Mouse (Mus musculus) embryonic facial prominence, embryonic 14.5 days (tissue): ENCODE results near the gene Pank3. TPM values are rescaled to one million over a fixed set of nuclear protein-coding genes. Genes with fewer than 3 reads are reported as not detected.
A peak's percentile ranks its signal among the peaks of the same experiment; 100 is the strongest.

Experiments
- ATAC-seq: fragments of 200-750 bp; cut with Nextera tagmentation; 2 replicates; pipeline ENCODE4 v1.8.0; 2017; ENCODE audit warnings: low read depth, moderate number of reproducible peaks, moderate TSS enrichment
- DNase-seq: peaks from one replicate; pipeline ENCODE4 v3.0.0-alpha.2; 2015; ENCODE audit warnings: low spot score
- H3K27ac ChIP-seq: fragments of 300-500 bp; sonication (generic); replicated peaks from 2 replicates; pipeline ENCODE4 v1.5.1; 2014; ENCODE audit warnings: low read depth, mild to moderate bottlenecking, low read length, moderate library complexity
- H3K27me3 ChIP-seq: fragments of 300-500 bp; sonication (generic); replicated peaks from 2 replicates; pipeline ENCODE4 v1.6.1; 2014; ENCODE audit warnings: low read length; ENCODE audit not compliant: control insufficient read depth, insufficient read depth
- H3K36me3 ChIP-seq: fragments of 300-500 bp; sonication (generic); 2 replicates; pipeline ENCODE4 v1.6.1; 2014; ENCODE audit warnings: low read length, mixed read lengths; ENCODE audit not compliant: control insufficient read depth, insufficient read depth
- H3K4me1 ChIP-seq: fragments of 300-500 bp; sonication (generic); 2 replicates; pipeline ENCODE4 v1.6.1; 2014; ENCODE audit warnings: antibody characterized with exemption, low read length; ENCODE audit not compliant: control insufficient read depth, insufficient read depth
- H3K4me2 ChIP-seq: fragments of 300-500 bp; sonication (generic); 2 replicates; pipeline ENCODE4 v1.6.1; 2014; ENCODE audit warnings: low read depth, mild to moderate bottlenecking, low read length, moderate library complexity, mixed read lengths
- H3K4me3 ChIP-seq: fragments of 300-500 bp; sonication (generic); 2 replicates; pipeline ENCODE4 v1.5.1; 2014; ENCODE audit warnings: low read depth, mild to moderate bottlenecking, low read length
- H3K9ac ChIP-seq: fragments of 300-500 bp; sonication (generic); 2 replicates; pipeline ENCODE4 v1.6.1; 2014; ENCODE audit warnings: low read depth, mild to moderate bottlenecking, low read length, moderate library complexity, mixed read lengths
- H3K9me3 ChIP-seq: fragments of 300-500 bp; sonication (generic); 2 replicates; pipeline ENCODE4 v1.6.1; 2016; ENCODE audit warnings: low read length; ENCODE audit not compliant: control insufficient read depth
- WGBS: fragments of 180-500 bp; shearing (Covaris S2); extraction: QIAGEN DNeasy Blood & Tissue Kit; methylation state at CpG from one replicate; pipeline ENCODE4 v1.1.7; 2014; 5-methylcytosine and 5-hydroxymethylcytosine counted together
- polyA plus RNA-seq: library from polyadenylated mRNA; unstranded; fragments of >200 nt; fragmentation: Nextera tagmentation; extraction: Ambion mirVana; gene quantifications from 2 replicates; pipeline ENCODE4 v1.2.1, GENCODE M21; 2014

The Pank3 gene
- 21.2 and 21.4 TPM in 2 replicates for polyA plus RNA-seq

DNA sequence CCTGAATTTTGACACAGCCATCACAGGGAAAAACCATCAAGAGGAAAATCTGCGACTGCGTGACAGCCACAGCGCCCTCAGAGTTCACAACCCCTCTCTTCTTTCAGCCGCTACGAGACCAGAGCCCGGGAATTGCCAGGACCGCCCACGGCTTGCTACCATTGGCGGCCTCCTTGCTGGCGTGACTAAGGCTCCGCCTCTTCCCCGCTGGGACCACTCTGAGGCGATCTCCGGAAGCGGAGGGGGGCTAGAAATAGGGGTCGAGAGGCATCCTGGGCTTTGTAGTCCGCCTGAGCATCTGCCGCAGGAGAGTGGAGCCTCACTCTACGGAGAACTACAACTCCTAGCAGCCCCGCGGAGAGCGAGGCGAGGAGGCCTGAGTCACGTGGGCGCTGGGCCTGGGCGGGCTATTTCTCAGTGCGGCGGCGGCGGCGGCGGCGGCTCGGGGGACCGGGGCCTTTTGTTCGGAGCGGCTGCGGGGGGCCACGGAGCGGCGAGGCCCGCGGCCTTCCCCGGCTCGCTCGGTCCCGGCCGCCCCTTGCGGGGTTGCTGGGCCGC is at the start of gene Pank3:
TSS of gene Pank3 (plus strand) at position 297 of the 558 bp plus-strand sequence.
- Histone ChIP-seq H3K27me3 (no peaks in the 10 kb centered on the region), H3K4me3 (peak within 1 kb of the TSS; percentile 92), H3K4me2 (peak within 1 kb of the TSS; percentile 88), H3K9ac (peak within 1 kb of the TSS; percentile 96), H3K4me1 (peaks cover 10% of the 10 kb centered on the region), H3K27ac (peak within 1 kb of the TSS; percentile 96), H3K9me3 (no peaks in the 10 kb centered on the region), H3K36me3 (no peaks in the 10 kb centered on the region)
- WGBS: under 1% methylated on average over 18 of the region's 50 CpGs
- DNase-seq (peak; percentile 100), ATAC-seq (peak; percentile 100)

GRCm38 (mm10) chr11:35723876-35724275 is 45.4 kb upstream of the Pank3 start:
- Histone ChIP-seq H3K9me3 (no peaks in the 10 kb centered on the region), H3K4me1 (no peaks in the 10 kb centered on the region), H3K9ac (no peak overlapping the region), H3K27ac (no peak overlapping the region), H3K4me2 (no peak overlapping the region), H3K27me3 (no peaks in the 10 kb centered on the region), H3K4me3 (no peak overlapping the region), H3K36me3 (no peaks in the 10 kb centered on the region)
- no peak for DNase-seq
- no peak for ATAC-seq
- WGBS: 83% methylated on average over 5 of the region's 5 CpGs

DNA sequence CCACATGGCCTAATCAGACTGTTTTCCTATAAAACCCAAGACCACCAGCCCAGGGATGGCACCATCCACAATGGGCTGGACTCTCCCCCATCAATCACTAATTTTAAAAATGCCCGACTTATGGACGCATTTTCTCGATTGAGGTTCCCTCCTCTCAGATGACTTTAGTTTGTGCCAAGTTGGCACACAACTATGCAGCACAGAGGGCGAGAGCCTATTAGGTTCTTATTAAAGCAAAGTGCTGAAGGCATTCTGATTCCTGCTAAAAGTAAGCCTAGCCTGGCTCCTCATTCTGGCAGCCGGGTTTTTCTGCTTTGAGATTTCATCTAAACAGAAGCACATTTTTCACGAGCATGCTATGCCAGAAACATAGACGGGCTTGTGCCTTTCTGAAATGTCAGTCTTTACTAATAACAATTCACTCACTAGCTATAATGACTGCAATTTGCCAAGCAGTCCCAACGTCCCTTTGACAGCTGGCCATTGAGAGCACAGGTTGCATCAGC is 42.9 kb upstream of the Pank3 start:
- no peak overlapping the region for H3K4me3 ChIP-seq
- ATAC-seq (no peak), DNase-seq (peak; percentile 4)
- H3K9me3 ChIP-seq: no peaks in the 10 kb centered on the region
- no peak overlapping the region for H3K4me2 ChIP-seq
- H3K4me1 ChIP-seq: no peaks in the 10 kb centered on the region
- no peaks in the 10 kb centered on the region for H3K36me3 ChIP-seq
- H3K27me3 ChIP-seq: no peaks in the 10 kb centered on the region
- no peak overlapping the region for H3K27ac ChIP-seq
- WGBS: 56% methylated on average over 8 of the region's 8 CpGs
- H3K9ac ChIP-seq: no peak overlapping the region

- H3K4me3 ChIP-seq: no peak overlapping the region
- ATAC-seq: no peak
- H3K9ac ChIP-seq: no peak overlapping the region
- H3K9me3 ChIP-seq: no peaks in the 10 kb centered on the region
- WGBS: 100% methylated on average over 1 of the region's 1 CpGs
- no peak overlapping the region for H3K27ac ChIP-seq
- H3K4me1 ChIP-seq: no peaks in the 10 kb centered on the region
- no peaks in the 10 kb centered on the region for H3K27me3 ChIP-seq
- H3K4me2 ChIP-seq: no peak overlapping the region
- H3K36me3 ChIP-seq: no peaks in the 10 kb centered on the region
- no peak for DNase-seq
Measured at GRCm38 (mm10) chr11:35728200-35728599, 41.1 kb upstream of the Pank3 start.

GRCm38 (mm10) chr11:35729186-35729585 is 40.1 kb upstream of the Pank3 start:
- ATAC-seq (no peak), DNase-seq (peak; percentile 31)
- H3K9ac ChIP-seq: no peak overlapping the region
- no peak overlapping the region for H3K4me2 ChIP-seq
- no peaks in the 10 kb centered on the region for H3K4me1 ChIP-seq
- WGBS: 30% methylated on average over 5 of the region's 5 CpGs
- no peaks in the 10 kb centered on the region for H3K27me3 ChIP-seq
- no peaks in the 10 kb centered on the region for H3K9me3 ChIP-seq
- no peak overlapping the region for H3K4me3 ChIP-seq
- H3K36me3 ChIP-seq: no peaks in the 10 kb centered on the region
- no peak overlapping the region for H3K27ac ChIP-seq

DNA sequence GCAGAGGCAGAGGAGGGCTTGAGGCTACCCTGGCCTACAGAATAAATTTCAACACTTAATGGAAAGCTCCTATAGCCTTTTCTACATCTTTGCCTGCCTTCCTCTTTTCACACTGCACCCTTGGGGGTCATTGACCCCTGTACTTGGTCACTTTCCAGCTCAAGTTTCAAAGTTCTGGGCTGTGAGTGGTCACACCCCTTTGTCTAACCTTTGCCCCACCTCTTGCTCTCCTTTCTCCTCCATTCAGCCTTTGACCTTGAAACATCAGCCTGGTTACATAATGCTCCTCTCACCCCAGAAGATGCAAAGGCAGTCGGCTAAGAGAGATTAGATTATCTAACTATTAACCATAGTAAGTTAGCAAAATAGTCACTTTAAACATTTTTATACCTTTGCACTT is 36.9 kb upstream of the Pank3 start:
- H3K9me3 ChIP-seq: no peaks in the 10 kb centered on the region
- no peaks in the 10 kb centered on the region for H3K36me3 ChIP-seq
- no peak overlapping the region for H3K27ac ChIP-seq
- ATAC-seq: no peak
- H3K4me1 ChIP-seq: no peaks in the 10 kb centered on the region
- H3K27me3 ChIP-seq: no peaks in the 10 kb centered on the region
- H3K9ac ChIP-seq: no peak overlapping the region
- whole genome bisulfite sequencing: 48% methylated on average over 1 of the region's 1 CpGs
- no peak overlapping the region for H3K4me2 ChIP-seq
- H3K4me3 ChIP-seq: no peak overlapping the region
- no peak for DNase-seq

DNA sequence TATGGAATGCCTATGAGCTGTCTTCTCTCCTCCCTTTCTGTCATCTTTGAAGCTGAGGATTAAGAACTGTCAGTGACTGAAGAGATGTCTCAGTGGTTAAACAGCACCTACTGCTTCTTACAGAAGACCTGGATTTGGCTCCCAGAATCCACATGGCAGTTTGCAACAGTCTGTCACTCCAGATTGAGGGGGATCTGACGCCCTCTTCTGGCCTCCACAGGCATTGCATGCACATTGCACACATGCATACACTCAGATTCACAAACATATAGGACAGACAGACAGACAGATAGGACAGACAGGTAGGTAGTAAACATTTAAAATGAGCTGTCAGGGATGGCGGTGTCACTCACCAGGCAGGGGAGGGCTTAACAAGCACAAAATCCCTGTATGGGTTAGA is 32.5 kb upstream of the Pank3 start:
- ATAC-seq (no peak), DNase-seq (no peak)
- Histone ChIP-seq H3K4me3 (no peak overlapping the region), H3K4me1 (no peaks in the 10 kb centered on the region), H3K9me3 (no peaks in the 10 kb centered on the region), H3K27me3 (no peaks in the 10 kb centered on the region), H3K4me2 (no peak overlapping the region), H3K36me3 (no peaks in the 10 kb centered on the region), H3K9ac (no peak overlapping the region), H3K27ac (no peak overlapping the region)
- WGBS: 61% methylated on average over 2 of the region's 2 CpGs

DNA sequence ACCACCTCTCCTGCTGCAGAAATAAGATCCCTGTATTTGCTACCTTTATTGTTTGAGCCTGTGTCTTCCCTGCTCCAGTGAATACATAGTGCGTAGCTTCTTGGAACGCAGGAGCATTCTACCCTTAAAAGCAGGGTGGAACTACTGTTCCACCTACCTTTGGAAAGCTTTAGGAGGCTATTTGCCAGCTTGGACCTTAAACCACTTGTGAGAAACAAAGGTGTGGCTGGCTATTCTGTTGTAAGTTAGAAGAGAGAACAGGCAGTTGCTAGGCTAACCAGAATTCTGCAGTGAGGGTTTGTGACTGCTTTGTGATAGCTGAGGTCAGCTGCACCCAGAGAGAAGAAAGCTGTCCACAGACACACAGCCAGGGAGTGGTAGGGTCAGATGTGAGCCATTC is 32.0 kb upstream of the Pank3 start:
- Histone ChIP-seq H3K27me3 (no peaks in the 10 kb centered on the region), H3K4me1 (no peaks in the 10 kb centered on the region), H3K4me3 (no peak overlapping the region), H3K27ac (no peak overlapping the region), H3K4me2 (no peak overlapping the region), H3K36me3 (no peaks in the 10 kb centered on the region), H3K9ac (no peak overlapping the region), H3K9me3 (no peaks in the 10 kb centered on the region)
- DNase-seq (no peak), ATAC-seq (no peak)
- 87% methylated on average over 2 of the region's 2 CpGs for WGBS

GRCm38 (mm10) chr11:35738102-35738501 is 31.2 kb upstream of the Pank3 start:
- Histone ChIP-seq H3K9me3 (no peaks in the 10 kb centered on the region), H3K27me3 (no peaks in the 10 kb centered on the region), H3K4me1 (no peaks in the 10 kb centered on the region), H3K4me2 (no peak overlapping the region), H3K27ac (no peak overlapping the region), H3K36me3 (no peaks in the 10 kb centered on the region), H3K4me3 (no peak overlapping the region), H3K9ac (no peak overlapping the region)
- WGBS: 57% methylated on average over 3 of the region's 3 CpGs
- ATAC-seq (no peak), DNase-seq (peak; percentile 8)
